Mouse (Mus musculus): ENCODE measurements around the gene Myh14. TPM values are rescaled to one million over a fixed set of nuclear protein-coding genes. Genes with fewer than 3 reads are reported as not detected.

The Myh14 gene
- polyA plus RNA-seq, 1 experiment from 2014 or later, result 20.5 TPM

- H3K27me3 ChIP-seq (ENCODE audit: control insufficient read depth, insufficient read depth, low read length), result peaks cover 47% of the 10 kb centered on the region
- H3K36me3 ChIP-seq (ENCODE audit: control insufficient read depth, insufficient read depth, low read length), result no peaks in the 10 kb centered on the region
- H3K4me2 ChIP-seq (ENCODE audit: low read depth, low read length), result peak overlapping the region; percentile 43
- H3K4me3 ChIP-seq (replicated peaks; ENCODE audit: low read length), result peak overlapping the region; percentile 21
- ATAC-seq (ENCODE audit: insufficient read depth, low FRiP score), result no peak
- H3K9me3 ChIP-seq (replicated peaks; ENCODE audit: control insufficient read depth, low read length), result no peaks in the 10 kb centered on the region
- no peak overlapping the region; the same call in 1 of the 2 replicates for H3K9ac ChIP-seq (ENCODE audit: low read length)
- no peak overlapping the region for H3K27ac ChIP-seq (ENCODE audit: low read length)
- WGBS, result 1% methylated on average over 18 of the region's 18 CpGs
- peaks cover 21% of the 10 kb centered on the region for H3K4me1 ChIP-seq (ENCODE audit: control insufficient read depth, insufficient read depth, low read length)
These were observed 83.7 kb downstream of the Myh14 start for GRCm38 (mm10) chr7:44586930-44587329.

- 13% methylated on average over 19 of the region's 19 CpGs for WGBS
- ATAC-seq (ENCODE audit: insufficient read depth, low FRiP score), result no peak
- H3K36me3 ChIP-seq (ENCODE audit: control insufficient read depth, insufficient read depth, low read length), result no peaks in the 10 kb centered on the region
- H3K9me3 ChIP-seq (replicated peaks; ENCODE audit: control insufficient read depth, low read length), result no peaks in the 10 kb centered on the region
- 0 out of 2 replicates have a peak overlapping the region, but pooled peaks have one; percentile 33 for H3K9ac ChIP-seq (ENCODE audit: low read length)
- peak overlapping the region; percentile 21 for H3K4me3 ChIP-seq (replicated peaks; ENCODE audit: low read length)
- H3K4me2 ChIP-seq (ENCODE audit: low read depth, low read length), result peak overlapping the region; percentile 43
- peaks cover 21% of the 10 kb centered on the region for H3K4me1 ChIP-seq (ENCODE audit: control insufficient read depth, insufficient read depth, low read length)
- peaks cover 43% of the 10 kb centered on the region for H3K27me3 ChIP-seq (ENCODE audit: control insufficient read depth, insufficient read depth, low read length)
- H3K27ac ChIP-seq (ENCODE audit: low read length), result no peak overlapping the region
These were observed 84.1 kb downstream of the Myh14 start for GRCm38 (mm10) chr7:44586518-44586917.

GRCm38 (mm10) chr7:44585606-44586005 is 85.0 kb downstream of the Myh14 start:
- H3K27ac ChIP-seq (ENCODE audit: low read length), result no peak overlapping the region
- no peak overlapping the region for H3K4me2 ChIP-seq (ENCODE audit: low read depth, low read length)
- no peaks in the 10 kb centered on the region for H3K9me3 ChIP-seq (replicated peaks; ENCODE audit: control insufficient read depth, low read length)
- no peaks in the 10 kb centered on the region for H3K36me3 ChIP-seq (ENCODE audit: control insufficient read depth, insufficient read depth, low read length)
- no peak for ATAC-seq (ENCODE audit: insufficient read depth, low FRiP score)
- H3K27me3 ChIP-seq (ENCODE audit: control insufficient read depth, insufficient read depth, low read length), result peaks cover 36% of the 10 kb centered on the region
- peaks cover 13% of the 10 kb centered on the region for H3K4me1 ChIP-seq (ENCODE audit: control insufficient read depth, insufficient read depth, low read length)
- no peak overlapping the region for H3K4me3 ChIP-seq (replicated peaks; ENCODE audit: low read length)
- no peak overlapping the region for H3K9ac ChIP-seq (ENCODE audit: low read length)
- 91% methylated on average over 6 of the region's 6 CpGs for WGBS

- H3K9me3 ChIP-seq (replicated peaks; ENCODE audit: control insufficient read depth, low read length), result no peaks in the 10 kb centered on the region
- no peak overlapping the region for H3K27ac ChIP-seq (ENCODE audit: low read length)
- no peak overlapping the region for H3K4me2 ChIP-seq (ENCODE audit: low read depth, low read length)
- 81% methylated on average over 6 of the region's 6 CpGs for WGBS
- peaks cover 31% of the 10 kb centered on the region for H3K27me3 ChIP-seq (ENCODE audit: control insufficient read depth, insufficient read depth, low read length)
- peaks cover 8% of the 10 kb centered on the region for H3K4me1 ChIP-seq (ENCODE audit: control insufficient read depth, insufficient read depth, low read length)
- H3K9ac ChIP-seq (ENCODE audit: low read length), result no peak overlapping the region
- no peaks in the 10 kb centered on the region for H3K36me3 ChIP-seq (ENCODE audit: control insufficient read depth, insufficient read depth, low read length)
- no peak for ATAC-seq (ENCODE audit: insufficient read depth, low FRiP score)
- no peak overlapping the region for H3K4me3 ChIP-seq (replicated peaks; ENCODE audit: low read length)
These were observed 85.7 kb downstream of the Myh14 start for GRCm38 (mm10) chr7:44584921-44585320.

- H3K4me1 ChIP-seq (ENCODE audit: control insufficient read depth, insufficient read depth, low read length), result peaks cover 7% of the 10 kb centered on the region
- WGBS, result 70% methylated on average over 4 of the region's 4 CpGs
- no peak overlapping the region for H3K4me2 ChIP-seq (ENCODE audit: low read depth, low read length)
- no peaks in the 10 kb centered on the region for H3K9me3 ChIP-seq (replicated peaks; ENCODE audit: control insufficient read depth, low read length)
- H3K27ac ChIP-seq (ENCODE audit: low read length), result no peak overlapping the region
- no peak for ATAC-seq (ENCODE audit: insufficient read depth, low FRiP score)
- no peaks in the 10 kb centered on the region for H3K36me3 ChIP-seq (ENCODE audit: control insufficient read depth, insufficient read depth, low read length)
- H3K27me3 ChIP-seq (ENCODE audit: control insufficient read depth, insufficient read depth, low read length), result peaks cover 25% of the 10 kb centered on the region
- H3K4me3 ChIP-seq (replicated peaks; ENCODE audit: low read length), result no peak overlapping the region
- no peak overlapping the region for H3K9ac ChIP-seq (ENCODE audit: low read length)
These were observed 86.3 kb downstream of the Myh14 start for GRCm38 (mm10) chr7:44584265-44584804.

- Histone ChIP-seq H3K4me2 (ENCODE audit: low read depth, low read length) (no peak overlapping the region), H3K4me3 (replicated peaks; ENCODE audit: low read length) (no peak overlapping the region), H3K27ac (ENCODE audit: low read length) (no peak overlapping the region), H3K9ac (ENCODE audit: low read length) (no peak overlapping the region), H3K27me3 (ENCODE audit: control insufficient read depth, insufficient read depth, low read length) (peaks cover 22% of the 10 kb centered on the region), H3K4me1 (ENCODE audit: control insufficient read depth, insufficient read depth, low read length) (no peaks in the 10 kb centered on the region), H3K9me3 (replicated peaks; ENCODE audit: control insufficient read depth, low read length) (peaks cover 4% of the 10 kb centered on the region; the same call in 1 of the 2 replicates), H3K36me3 (ENCODE audit: control insufficient read depth, insufficient read depth, low read length) (no peaks in the 10 kb centered on the region)
- ATAC-seq (ENCODE audit: insufficient read depth, low FRiP score), result no peak
- WGBS, result 78% methylated on average over 1 of the region's 1 CpGs
These were observed 87.5 kb downstream of the Myh14 start for GRCm38 (mm10) chr7:44583146-44583545.

- 56% methylated on average over 5 of the region's 5 CpGs for WGBS
- no peak overlapping the region for H3K4me2 ChIP-seq (ENCODE audit: low read depth, low read length)
- no peak for ATAC-seq (ENCODE audit: insufficient read depth, low FRiP score)
These were observed 87.9 kb downstream of the Myh14 start for GRCm38 (mm10) chr7:44582709-44583108.

GRCm38 (mm10) chr7:44581637-44582036 is 89.0 kb downstream of the Myh14 start:
- H3K4me2 ChIP-seq (ENCODE audit: low read depth, low read length), result no peak overlapping the region

More at GRCm38 (mm10) chr7:44582709-44583108, 87.9 kb downstream of the Myh14 start:
- Histone ChIP-seq H3K27me3 (ENCODE audit: control insufficient read depth, insufficient read depth, low read length) (peaks cover 17% of the 10 kb centered on the region), H3K4me3 (replicated peaks; ENCODE audit: low read length) (no peak overlapping the region), H3K4me1 (ENCODE audit: control insufficient read depth, insufficient read depth, low read length) (no peaks in the 10 kb centered on the region), H3K9me3 (replicated peaks; ENCODE audit: control insufficient read depth, low read length) (peaks cover 4% of the 10 kb centered on the region; the same call in 1 of the 2 replicates), H3K36me3 (ENCODE audit: control insufficient read depth, insufficient read depth, low read length) (no peaks in the 10 kb centered on the region), H3K27ac (ENCODE audit: low read length) (no peak overlapping the region), H3K9ac (ENCODE audit: low read length) (no peak overlapping the region)

GRCm38 (mm10) chr7:44576333-44576844 is 94.3 kb downstream of the Myh14 start:
- no peak for ATAC-seq (ENCODE audit: insufficient read depth, low FRiP score)
- H3K9me3 ChIP-seq (replicated peaks; ENCODE audit: control insufficient read depth, low read length), result peaks cover 4% of the 10 kb centered on the region; the same call in 1 of the 2 replicates
- no peak overlapping the region for H3K27ac ChIP-seq (ENCODE audit: low read length)
- no peak overlapping the region for H3K9ac ChIP-seq (ENCODE audit: low read length)
- WGBS, result 40% methylated on average over 5 of the region's 5 CpGs
- H3K4me2 ChIP-seq (ENCODE audit: low read depth, low read length), result no peak overlapping the region
- H3K4me1 ChIP-seq (ENCODE audit: control insufficient read depth, insufficient read depth, low read length), result no peaks in the 10 kb centered on the region
- no peaks in the 10 kb centered on the region for H3K36me3 ChIP-seq (ENCODE audit: control insufficient read depth, insufficient read depth, low read length)
- no peaks in the 10 kb centered on the region for H3K27me3 ChIP-seq (ENCODE audit: control insufficient read depth, insufficient read depth, low read length)
- H3K4me3 ChIP-seq (replicated peaks; ENCODE audit: low read length), result no peak overlapping the region

More at GRCm38 (mm10) chr7:44581637-44582036, 89.0 kb downstream of the Myh14 start:
- Histone ChIP-seq H3K9me3 (replicated peaks; ENCODE audit: control insufficient read depth, low read length) (peaks cover 4% of the 10 kb centered on the region; the same call in 1 of the 2 replicates), H3K36me3 (ENCODE audit: control insufficient read depth, insufficient read depth, low read length) (no peaks in the 10 kb centered on the region), H3K4me1 (ENCODE audit: control insufficient read depth, insufficient read depth, low read length) (no peaks in the 10 kb centered on the region), H3K4me3 (replicated peaks; ENCODE audit: low read length) (no peak overlapping the region), H3K9ac (ENCODE audit: low read length) (no peak overlapping the region), H3K27me3 (ENCODE audit: control insufficient read depth, insufficient read depth, low read length) (peaks cover 8% of the 10 kb centered on the region), H3K27ac (ENCODE audit: low read length) (no peak overlapping the region)
- 71% methylated on average over 6 of the region's 6 CpGs for WGBS
- no peak for ATAC-seq (ENCODE audit: insufficient read depth, low FRiP score)

Data from stomach, embryonic 16.5 days (tissue).